ENCODE assay signal across 13 mouse cellular contexts in the genomic region with DNA sequence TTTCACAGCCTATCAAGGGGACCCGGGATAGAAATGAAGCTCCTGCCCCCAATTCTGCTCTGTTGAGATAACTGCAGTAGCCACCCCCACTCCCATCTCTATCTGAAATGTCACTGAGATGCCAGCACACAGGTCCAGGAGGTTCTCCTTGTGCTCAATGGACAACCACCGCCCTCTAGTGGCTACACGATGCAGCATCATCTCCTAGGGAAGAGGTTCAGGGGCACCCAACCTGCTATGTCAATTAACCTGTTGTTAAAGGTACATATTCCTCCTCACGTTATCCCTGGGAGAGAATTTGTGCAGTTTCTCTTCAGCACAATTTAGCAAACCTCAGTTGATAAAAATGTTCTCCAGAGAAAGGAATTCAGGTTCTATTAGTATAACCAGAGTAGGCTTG. TPM values are rescaled to one million over a fixed set of nuclear protein-coding genes. Genes with fewer than 3 reads are reported as not detected.
DNase-seq lines count a peak whose midpoint lies in the region; ATAC-seq and TF ChIP-seq lines count a peak whose summit lies in the region.
"Not testable (repeated sequence)": the region's sequence is repeated elsewhere in the genome, so short reads cannot be mapped to it uniquely, and the experiment has no call there.
"Had no signal": no experiment of that assay in that cellular context is flagged by ENCODE, and none has a peak within 500 bp of the region (broad histone marks: within the 10 kb centered on the region; RNA-seq: fewer than 3 reads in every experiment).

No protein-coding gene starts in this region.

- TF ChIP-seq CTCF in forebrain, postnatal 0 days (IDR thresholded peaks at IDR 0.05; ENCODE audit: low read depth): peak; percentile 73
- peak; percentile 70 for TF ChIP-seq CTCF in intestine, postnatal 0 days (IDR thresholded peaks at IDR 0.05; ENCODE audit: low read depth)

- H3K9ac ChIP-seq in forebrain, postnatal 0 days; intestine, postnatal 0 days (ENCODE audit: low read depth, low read length): not testable (repeated sequence)

- not testable (repeated sequence) for ATAC-seq in forebrain, postnatal 0 days; intestine, postnatal 0 days

- not testable (repeated sequence) for H3K4me2 ChIP-seq in forebrain, postnatal 0 days (ENCODE audit: low read depth); intestine, postnatal 0 days (replicated peaks; ENCODE audit: low read depth)

- not testable (repeated sequence) for H3K4me1 ChIP-seq in forebrain, postnatal 0 days (ENCODE audit: insufficient read depth); intestine, postnatal 0 days (replicated peaks; ENCODE audit: control insufficient read depth, insufficient read depth, low read length)

- H3K36me3 ChIP-seq in forebrain, postnatal 0 days (ENCODE audit: insufficient read depth); intestine, postnatal 0 days (ENCODE audit: control insufficient read depth, insufficient read depth): not testable (repeated sequence)

- WGBS in forebrain, postnatal 0 days: 9% methylated on average over 4 of the region's 4 CpGs
- 6% methylated on average over 4 of the region's 4 CpGs for WGBS in intestine, postnatal 0 days

- DNase-seq in ZHBTc4 (ENCODE audit: low read depth, low spot score): peak; percentile 12
- peak; percentile 52 for DNase-seq in cerebellum, adult 11 months
- DNase-seq in forebrain, postnatal 0 days: peak; percentile 36
- peak; percentile 51 to 59 for DNase-seq in layer of hippocampus, postnatal 10 days (ENCODE audit: low spot score in 2 of 2)
- peak; percentile 17 to 21 for DNase-seq in lung, adult 18-20 months
- DNase-seq in right cerebral cortex, adult 18-20 months: peak; percentile 37
- peak; percentile 2 to 16 for DNase-seq in urinary bladder, postnatal 36 days (ENCODE audit: low spot score in 2 of 2)

- H3K4me3 ChIP-seq in forebrain, postnatal 0 days (ENCODE audit: low read depth, low read length); intestine, postnatal 0 days (ENCODE audit: low read depth, low read length): not testable (repeated sequence)

- H3K27ac ChIP-seq in forebrain, postnatal 0 days (ENCODE audit: low read depth, low read length); intestine, postnatal 0 days (ENCODE audit: low read depth, low read length): not testable (repeated sequence)

- H3K9me3 ChIP-seq in forebrain, postnatal 0 days (ENCODE audit: low read length); intestine, postnatal 0 days (ENCODE audit: control insufficient read depth): not testable (repeated sequence)

- H3K27me3 ChIP-seq in forebrain, postnatal 0 days (ENCODE audit: insufficient read depth, low read length); intestine, postnatal 0 days (replicated peaks; ENCODE audit: control insufficient read depth, insufficient read depth, low read length): not testable (repeated sequence)

RNA-seq across cellular contexts. Expression of a gene that starts 2.2 kb away (rescaled TPM):
- not detected in 2 replicates for total RNA-seq in forebrain, postnatal 0 days (2014; rRNA removed)
- not detected in 2 replicates for polyA plus RNA-seq in forebrain, postnatal 0 days (2015; fragmentation: Nextera tagmentation; extraction: Ambion mirVana)
- polyA plus RNA-seq in intestine, postnatal 0 days (2015; fragmentation: Nextera tagmentation; extraction: Ambion mirVana): not detected in 2 replicates
- not detected for total RNA-seq in layer of hippocampus, postnatal 10 days (2021)
- total RNA-seq: G1E had no signal
- polyA plus RNA-seq: embryonic facial prominence, embryonic 15.5 days; G1E; heart, embryonic 11.5 days; limb, embryonic 10.5 days; macrophage had no signal

RNA-seq across cellular contexts. Expression of a gene that starts 11.6 kb away (rescaled TPM):
- not detected in 2 replicates for total RNA-seq in forebrain, postnatal 0 days (2014; rRNA removed)
- not detected in 2 replicates for polyA plus RNA-seq in forebrain, postnatal 0 days (2015; fragmentation: Nextera tagmentation; extraction: Ambion mirVana)
- not detected in 2 replicates for polyA plus RNA-seq in intestine, postnatal 0 days (2015; fragmentation: Nextera tagmentation; extraction: Ambion mirVana)
- total RNA-seq in layer of hippocampus, postnatal 10 days (2021): not detected
- total RNA-seq: G1E had no signal
- polyA plus RNA-seq: embryonic facial prominence, embryonic 15.5 days; G1E; heart, embryonic 11.5 days; limb, embryonic 10.5 days; macrophage had no signal

RNA-seq across cellular contexts. Expression of a gene that starts 22.6 kb away (rescaled TPM):
- not detected in 2 replicates for total RNA-seq in forebrain, postnatal 0 days (2014; rRNA removed)
- not detected in 2 replicates for polyA plus RNA-seq in forebrain, postnatal 0 days (2015; fragmentation: Nextera tagmentation; extraction: Ambion mirVana)
- polyA plus RNA-seq in intestine, postnatal 0 days (2015; fragmentation: Nextera tagmentation; extraction: Ambion mirVana): not detected in 2 replicates
- total RNA-seq in layer of hippocampus, postnatal 10 days (2021): not detected
- total RNA-seq: G1E had no signal
- polyA plus RNA-seq: embryonic facial prominence, embryonic 15.5 days; G1E; heart, embryonic 11.5 days; limb, embryonic 10.5 days; macrophage had no signal

RNA-seq across cellular contexts. Expression of a gene that starts 34.4 kb away (rescaled TPM):
- total RNA-seq in forebrain, postnatal 0 days (2014; rRNA removed): not detected in 2 replicates
- not detected in 2 replicates for polyA plus RNA-seq in forebrain, postnatal 0 days (2015; fragmentation: Nextera tagmentation; extraction: Ambion mirVana)
- not detected in 2 replicates for polyA plus RNA-seq in intestine, postnatal 0 days (2015; fragmentation: Nextera tagmentation; extraction: Ambion mirVana)
- total RNA-seq in layer of hippocampus, postnatal 10 days (2021): not detected
- total RNA-seq: G1E had no signal
- polyA plus RNA-seq: embryonic facial prominence, embryonic 15.5 days; G1E; heart, embryonic 11.5 days; limb, embryonic 10.5 days; macrophage had no signal

RNA-seq across cellular contexts. Expression of a gene that starts 46.0 kb away (rescaled TPM):
- not detected in 2 replicates for total RNA-seq in forebrain, postnatal 0 days (2014; rRNA removed)
- not detected in 2 replicates for polyA plus RNA-seq in forebrain, postnatal 0 days (2015; fragmentation: Nextera tagmentation; extraction: Ambion mirVana)
- polyA plus RNA-seq in intestine, postnatal 0 days (2015; fragmentation: Nextera tagmentation; extraction: Ambion mirVana): not detected in 2 replicates
- total RNA-seq in layer of hippocampus, postnatal 10 days (2021): not detected
- total RNA-seq: G1E had no signal
- polyA plus RNA-seq: embryonic facial prominence, embryonic 15.5 days; G1E; heart, embryonic 11.5 days; limb, embryonic 10.5 days; macrophage had no signal
